Mouse (Mus musculus) c-Kit-positive CD71-negative TER-119-negative erythroid progenitor cells, embryonic 14.5 days (primary cell): ENCODE data around the gene Ttll11.

Experiments used
- DNase-seq: peaks from one replicate; pipeline ENCODE4 v3.0.0-alpha.2; 2013; ENCODE audit warnings: low read depth

The Ttll11 gene

DNA sequence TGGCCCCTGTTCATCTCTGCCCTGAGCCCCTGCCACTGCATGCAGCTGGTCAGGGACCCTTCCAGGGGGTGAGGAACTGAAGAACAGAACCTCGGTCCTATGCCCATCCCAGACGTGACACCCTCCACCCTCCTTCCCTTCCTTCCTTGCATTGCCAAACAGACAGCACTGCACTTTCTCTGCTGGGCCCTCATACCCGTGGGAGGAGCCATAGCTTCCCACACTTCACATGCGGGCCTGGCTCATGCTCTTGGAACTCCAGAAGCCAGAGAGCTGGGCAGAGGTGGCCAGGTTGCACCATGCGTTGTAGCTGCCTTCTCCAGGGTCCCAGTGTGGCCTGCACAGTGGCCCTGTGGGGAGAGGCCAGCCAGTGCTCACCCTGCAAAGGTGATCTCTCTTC is 251.1 kb downstream of the Ttll11 start:
- DNase-seq = no peak

DNA sequence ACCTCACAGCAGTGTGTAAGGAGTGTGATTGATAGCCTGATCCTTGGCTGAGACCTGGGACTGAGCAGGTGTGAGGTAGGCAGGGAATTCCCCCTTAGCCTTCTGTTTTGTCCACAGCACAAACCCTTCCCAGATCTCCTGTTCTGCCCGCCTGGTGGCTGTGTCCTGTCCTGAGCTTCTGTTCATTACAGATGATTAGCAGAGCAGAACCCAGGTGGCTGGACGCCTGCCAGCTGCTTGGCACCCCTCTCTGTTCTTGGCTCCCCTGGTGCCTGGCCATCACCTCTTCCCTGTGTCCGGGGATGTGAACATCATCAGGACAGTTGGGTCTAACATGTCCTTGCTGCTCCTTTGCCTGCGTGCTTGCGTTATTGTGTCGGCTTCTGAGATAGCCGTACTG is 256.0 kb downstream of the Ttll11 start:
- DNase-seq = no peak

DNA sequence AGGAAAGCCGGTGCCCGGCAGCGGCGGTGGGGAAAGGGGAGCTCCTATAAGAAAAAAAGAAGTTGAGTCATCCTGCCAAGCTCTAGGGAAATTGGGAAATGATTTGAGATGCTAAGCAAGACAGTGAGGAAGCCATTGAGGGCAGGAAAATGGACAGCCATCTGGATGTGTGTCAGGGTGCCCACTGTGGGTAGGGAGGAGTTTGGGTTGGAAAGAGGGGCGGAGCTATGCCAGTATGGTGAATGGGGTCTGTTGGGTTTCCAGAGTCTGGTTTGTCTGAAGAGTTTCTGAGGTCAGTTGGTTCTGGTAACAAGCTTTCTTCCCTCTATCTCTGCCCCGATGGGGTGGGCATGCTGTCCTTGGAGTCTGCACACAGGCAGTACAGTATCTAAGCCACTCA is 256.4 kb downstream of the Ttll11 start:
- no peak for DNase-seq

GRCm38 (mm10) chr2:35722821-35723220 is 256.9 kb downstream of the Ttll11 start:
- DNase-seq = no peak

DNA sequence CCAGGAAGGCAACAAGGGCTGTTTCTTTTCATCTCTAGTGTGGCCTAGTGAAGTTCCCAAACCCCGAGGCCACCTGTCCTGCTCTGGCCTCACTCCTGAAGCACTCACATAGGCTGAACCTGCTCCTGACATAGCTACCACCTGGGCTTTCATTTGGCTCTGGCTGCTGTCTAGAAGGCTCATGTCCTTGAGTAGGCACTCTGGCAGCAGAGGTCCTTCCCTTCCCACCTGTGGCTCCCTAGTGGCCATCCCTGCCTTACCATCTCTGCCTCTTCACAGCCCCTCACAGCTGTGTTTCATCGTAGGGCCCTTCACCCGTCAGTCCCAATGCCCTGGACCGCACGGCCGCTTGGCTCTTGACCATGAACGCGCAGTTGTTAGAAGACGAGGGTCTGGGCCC is 258.8 kb downstream of the Ttll11 start:
- DNase-seq = no peak

DNA sequence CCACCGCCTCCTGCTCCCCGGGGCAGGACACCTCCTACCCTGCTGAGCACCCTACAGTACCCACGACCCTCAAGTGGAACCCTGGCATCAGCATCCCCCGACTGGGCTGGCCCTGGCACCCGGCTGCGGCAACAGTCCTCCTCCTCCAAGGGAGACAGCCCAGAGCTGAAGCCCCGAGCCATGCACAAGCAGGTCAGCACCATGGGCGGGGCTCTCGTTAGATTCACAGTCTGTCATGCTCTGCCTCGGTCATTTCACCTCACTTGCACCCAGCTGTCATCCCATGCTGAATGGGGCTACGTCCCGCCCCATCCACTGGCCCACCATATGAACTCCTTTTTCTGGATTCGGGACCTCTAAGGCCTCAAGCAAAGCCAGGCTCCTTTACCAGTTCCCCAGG is 259.2 kb downstream of the Ttll11 start:
- DNase-seq = no peak

GRCm38 (mm10) chr2:35720104-35720503 is 259.6 kb downstream of the Ttll11 start:
- DNase-seq = no peak

- no peak for DNase-seq
Observed at GRCm38 (mm10) chr2:35719230-35720005, 260.3 kb downstream of the Ttll11 start.

DNA sequence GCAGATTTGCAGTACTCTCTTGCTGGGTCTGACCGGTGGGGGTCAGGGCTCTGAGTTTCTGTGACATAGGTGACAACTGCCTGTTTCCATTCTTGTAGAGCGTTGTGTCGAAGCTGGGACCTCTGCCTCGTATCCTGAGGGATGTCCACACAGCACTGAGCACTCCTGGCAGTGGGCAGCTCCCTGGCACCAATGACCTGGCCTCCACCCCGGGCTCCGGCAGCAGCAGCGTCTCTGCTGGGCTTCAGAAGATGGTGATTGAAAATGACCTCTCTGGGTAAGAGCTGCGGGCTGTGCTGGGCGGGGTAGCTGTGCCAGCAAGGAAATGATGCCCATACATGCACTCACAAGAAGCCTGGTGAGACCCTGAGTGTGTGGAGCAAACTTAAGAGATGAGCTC is 261.1 kb downstream of the Ttll11 start:
- no peak for DNase-seq

- no peak for DNase-seq
Observed at GRCm38 (mm10) chr2:35718003-35718500, 261.7 kb downstream of the Ttll11 start.

GRCm38 (mm10) chr2:35716175-35716574 is 263.5 kb downstream of the Ttll11 start:
- no peak for DNase-seq

- no peak for DNase-seq
Observed at GRCm38 (mm10) chr2:35715485-35715884, 264.2 kb downstream of the Ttll11 start.

GRCm38 (mm10) chr2:35714742-35715167 is 265.0 kb downstream of the Ttll11 start:
- no peak for DNase-seq

DNA sequence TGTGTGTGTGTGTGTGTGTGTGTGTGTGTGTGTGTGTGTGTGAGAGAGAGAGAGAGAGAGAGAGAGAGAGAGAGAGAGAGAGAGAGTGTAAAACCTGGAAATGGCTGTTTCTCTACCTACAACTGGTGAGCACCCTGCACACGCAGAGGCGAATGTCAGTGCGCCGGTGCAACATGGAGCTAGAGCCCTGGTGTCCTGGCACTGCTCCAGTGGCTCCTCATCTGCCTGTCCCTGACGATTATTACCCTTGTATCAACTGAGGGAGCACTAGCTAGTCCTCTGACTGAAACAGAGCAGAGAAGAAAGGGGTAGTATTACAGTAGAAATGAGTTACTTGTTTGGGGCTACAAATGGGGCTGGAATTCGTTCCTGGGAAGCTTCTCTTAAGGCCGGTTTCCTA is 266.3 kb downstream of the Ttll11 start:
- no peak for DNase-seq

DNA sequence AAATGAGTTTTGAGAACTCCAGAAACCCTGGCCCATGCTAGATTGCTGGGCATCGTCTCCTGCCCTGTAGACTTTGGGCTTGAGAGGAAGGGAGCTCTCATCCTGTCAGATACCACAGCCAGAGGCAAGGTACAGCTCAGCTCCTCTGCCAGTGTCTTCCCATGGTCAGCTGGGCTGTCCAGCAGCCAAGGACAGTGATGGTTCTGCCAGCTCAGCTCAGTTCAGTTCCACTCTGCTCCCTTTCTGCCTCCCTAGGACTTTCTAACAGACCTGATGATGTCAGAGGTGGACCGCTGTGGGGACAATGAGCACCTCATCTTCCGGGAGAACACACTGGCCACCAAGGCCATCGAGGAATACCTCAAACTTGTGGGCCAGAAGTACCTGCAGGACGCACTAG is 267.1 kb downstream of the Ttll11 start:
- DNase-seq = no peak

DNA sequence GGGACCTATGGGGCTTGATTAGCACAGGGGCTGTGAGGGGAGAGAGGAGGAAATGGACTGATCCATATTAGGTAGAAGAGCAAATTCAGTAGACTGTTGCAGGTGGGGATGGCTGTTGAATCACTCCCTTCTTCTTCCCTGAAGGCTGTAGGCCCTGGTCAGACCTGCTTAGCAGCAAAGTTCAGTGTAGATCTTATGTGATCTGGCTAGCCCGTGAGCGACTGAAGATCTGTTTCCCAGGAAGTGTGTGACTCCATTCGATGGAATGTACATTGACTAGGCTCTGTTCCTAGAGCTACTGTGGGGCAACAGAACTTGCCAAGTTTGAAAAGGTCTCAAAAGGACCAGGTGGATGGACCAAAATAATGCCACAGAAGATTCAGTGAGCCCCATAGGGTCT is 276.5 kb downstream of the Ttll11 start:
- DNase-seq = no peak

DNA sequence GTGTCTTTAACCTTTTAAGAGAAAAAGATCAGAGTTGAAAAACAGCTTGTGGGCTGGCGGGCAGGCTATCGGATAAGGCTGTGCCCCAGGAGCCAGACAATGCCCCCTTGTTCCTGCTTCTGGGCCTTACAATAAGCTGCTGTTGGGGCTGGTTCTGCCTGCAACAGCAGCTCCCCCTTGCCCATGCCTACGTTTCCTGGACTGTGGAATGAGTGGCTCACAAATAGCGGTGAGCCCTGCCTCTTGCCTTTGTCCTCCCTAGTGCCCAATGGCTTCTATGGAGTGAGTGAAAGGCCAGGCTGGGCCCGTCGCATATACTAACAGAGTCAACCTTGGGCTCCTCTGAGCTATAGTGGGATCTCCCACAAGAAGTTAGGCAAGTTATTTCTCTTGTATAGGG is 277.1 kb downstream of the Ttll11 start:
- DNase-seq = no peak

DNA sequence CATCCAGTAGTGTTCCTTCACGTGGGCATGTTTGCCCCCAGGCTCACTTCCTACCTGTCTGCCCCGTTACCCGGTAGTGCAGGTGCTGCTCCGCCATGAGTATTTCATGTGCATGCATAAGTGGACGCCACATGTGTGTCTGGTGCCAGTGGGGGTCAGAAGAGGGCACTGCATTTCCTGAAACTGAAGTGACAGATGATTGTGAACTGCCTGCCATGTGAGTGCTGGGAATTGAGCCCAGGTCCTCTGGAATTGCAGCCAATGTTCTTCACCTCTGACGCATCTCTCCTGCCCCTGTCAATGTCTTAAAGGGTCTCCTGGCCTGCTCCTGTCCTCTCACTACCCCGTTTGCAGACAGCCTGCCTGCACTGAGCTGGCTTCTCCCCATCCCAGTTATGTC is 277.7 kb downstream of the Ttll11 start:
- no peak for DNase-seq
